ENCODE assay signal across 15 mouse cellular contexts in the genomic region with DNA sequence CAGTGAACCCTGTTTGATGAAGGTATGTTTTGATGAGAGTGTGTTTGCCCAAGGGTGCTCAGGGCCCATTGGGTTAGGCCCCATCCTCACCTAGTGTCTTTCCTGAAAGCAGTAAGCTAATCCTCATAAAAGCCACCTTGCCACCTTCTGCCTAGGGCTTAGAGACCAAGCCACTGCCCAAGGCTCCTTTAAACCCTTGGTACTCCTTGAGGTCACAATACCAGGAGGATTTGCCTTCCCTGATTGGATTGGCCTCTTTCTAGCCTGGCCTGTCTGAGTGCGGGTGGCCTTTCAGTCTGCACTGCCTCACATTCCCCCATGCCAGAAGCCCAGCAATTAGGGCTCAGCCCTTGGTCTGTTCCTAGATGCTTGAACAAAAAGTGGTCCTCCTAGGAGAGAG. TPM values are rescaled to one million over a fixed set of nuclear protein-coding genes. Genes with fewer than 3 reads are reported as not detected.
A peak's percentile ranks its signal among the peaks of the same experiment; 100 is the strongest.
DNase-seq lines count a peak whose midpoint lies in the region; ATAC-seq and TF ChIP-seq lines count a peak whose summit lies in the region.
"Had no signal": no experiment of that assay in that cellular context is flagged by ENCODE, and none has a peak within 500 bp of the region (broad histone marks: within the 10 kb centered on the region; RNA-seq: fewer than 3 reads in every experiment).

No protein-coding gene starts in this region.

- no peaks in the 10 kb centered on the region for H3K27me3 ChIP-seq in heart, embryonic 15.5 days
- no peaks in the 10 kb centered on the region for H3K27me3 ChIP-seq in midbrain, embryonic 13.5 days
- no peaks in the 10 kb centered on the region for H3K27me3 ChIP-seq in midbrain, embryonic 11.5 days (ENCODE audit: control insufficient read depth, insufficient read depth, low read length)
- no peaks in the 10 kb centered on the region for H3K27me3 ChIP-seq in limb, embryonic 10.5 days (ENCODE audit: low read depth, poor library complexity, severe bottlenecking)
- H3K27me3 ChIP-seq: forebrain, embryonic 15.5 days; midbrain, embryonic 15.5 days; neural tube, embryonic 13.5 days had no signal

- TF ChIP-seq POLR2A in olfactory bulb, adult 2 months (IDR thresholded peaks at IDR 0.05; ENCODE audit: insufficient read depth, low read depth, low read length), result no peak

- DNase-seq in heart, postnatal 14 days, result no peak
- no peak for DNase-seq in midbrain, embryonic 11.5 days (ENCODE audit: low spot score, missing footprints)
- no peak for DNase-seq in limb, embryonic 10.5 days (ENCODE audit: low spot score)
- DNase-seq in T-cell, adult 2 months (ENCODE audit: low spot score), result no peak
- DNase-seq: cerebellum, adult 9-10 months; kidney, adult 11 months; kidney, postnatal 36 days; lung, embryonic 14.5 days; right cerebral cortex, postnatal 4 days had no signal

- WGBS in heart, embryonic 15.5 days, result 55% methylated on average over 1 of the region's 1 CpGs
- 75% methylated on average over 1 of the region's 1 CpGs for WGBS in midbrain, embryonic 13.5 days
- 67% methylated on average over 1 of the region's 1 CpGs for WGBS in midbrain, embryonic 11.5 days
- WGBS in limb, embryonic 10.5 days, result 84% methylated on average over 1 of the region's 1 CpGs
- 35% methylated on average over 1 of the region's 1 CpGs for WGBS in olfactory bulb, adult 2 months

- ATAC-seq in heart, embryonic 15.5 days (replicated peaks; ENCODE audit: insufficient number of reproducible peaks, insufficient read depth, low FRiP score, low read depth), result no peak
- no peak for ATAC-seq in midbrain, embryonic 13.5 days
- ATAC-seq in midbrain, embryonic 11.5 days (ENCODE audit: low FRiP score), result no peak
- ATAC-seq: forebrain, embryonic 15.5 days; midbrain, embryonic 15.5 days had no signal

- intact Hi-C loops in heart, postnatal 14 days (cut with DNase I), result no loop called here

- no peaks in the 10 kb centered on the region for H3K36me3 ChIP-seq in heart, embryonic 15.5 days
- no peaks in the 10 kb centered on the region for H3K36me3 ChIP-seq in midbrain, embryonic 13.5 days
- H3K36me3 ChIP-seq in midbrain, embryonic 11.5 days (ENCODE audit: control insufficient read depth, insufficient read depth, low read length), result no peaks in the 10 kb centered on the region
- H3K36me3 ChIP-seq in limb, embryonic 10.5 days, result 0 out of 2 replicates have a peak, but pooled peaks cover 3% of the 10 kb centered on the region
- H3K36me3 ChIP-seq: forebrain, embryonic 15.5 days; midbrain, embryonic 15.5 days; neural tube, embryonic 13.5 days had no signal

- H3K9me3 ChIP-seq in heart, embryonic 15.5 days (replicated peaks), result no peaks in the 10 kb centered on the region
- no peaks in the 10 kb centered on the region for H3K9me3 ChIP-seq in midbrain, embryonic 13.5 days
- H3K9me3 ChIP-seq in midbrain, embryonic 11.5 days (ENCODE audit: control insufficient read depth, low read length), result no peaks in the 10 kb centered on the region
- H3K9me3 ChIP-seq in limb, embryonic 10.5 days (replicated peaks), result no peaks in the 10 kb centered on the region
- H3K9me3 ChIP-seq: forebrain, embryonic 15.5 days; midbrain, embryonic 15.5 days; neural tube, embryonic 13.5 days had no signal

- H3K4me1 ChIP-seq in heart, embryonic 15.5 days (replicated peaks), result peaks cover 93% of the 10 kb centered on the region
- peaks cover 100% of the 10 kb centered on the region for H3K4me1 ChIP-seq in midbrain, embryonic 13.5 days (replicated peaks)
- H3K4me1 ChIP-seq in midbrain, embryonic 11.5 days (ENCODE audit: control insufficient read depth, insufficient read depth, low read length), result peaks cover 77% of the 10 kb centered on the region
- peaks cover 95% of the 10 kb centered on the region for H3K4me1 ChIP-seq in limb, embryonic 10.5 days
- peaks cover 77% of the 10 kb centered on the region for H3K4me1 ChIP-seq in olfactory bulb, adult 2 months (ENCODE audit: control insufficient read depth, insufficient read depth, low read length)

- H3K27ac ChIP-seq in heart, embryonic 15.5 days, result peak overlapping the region; percentile 100
- H3K27ac ChIP-seq in midbrain, embryonic 13.5 days, result peak overlapping the region; percentile 5; the same call in 1 of the 2 replicates
- no peak overlapping the region for H3K27ac ChIP-seq in midbrain, embryonic 11.5 days (ENCODE audit: low read depth, low read length)
- 0 out of 2 replicates have a peak overlapping the region, but pooled peaks have one; percentile 11 for H3K27ac ChIP-seq in limb, embryonic 10.5 days
- peak overlapping the region; percentile 89 for H3K27ac ChIP-seq in olfactory bulb, adult 2 months (ENCODE audit: insufficient read depth, low read depth, low read length)
- H3K27ac ChIP-seq: forebrain, embryonic 15.5 days; midbrain, embryonic 15.5 days; neural tube, embryonic 13.5 days had no signal

- H3K9ac ChIP-seq in heart, embryonic 15.5 days, result 0 out of 2 replicates have a peak overlapping the region, but pooled peaks have one; percentile 1
- H3K9ac ChIP-seq in midbrain, embryonic 13.5 days (replicated peaks), result no peak overlapping the region
- H3K9ac ChIP-seq in midbrain, embryonic 11.5 days (ENCODE audit: low read length), result no peak overlapping the region
- H3K9ac ChIP-seq: forebrain, embryonic 15.5 days; lung, embryonic 14.5 days; midbrain, embryonic 15.5 days had no signal

- no peak for TF ChIP-seq CTCF in olfactory bulb, adult 2 months (IDR thresholded peaks at IDR 0.05; ENCODE audit: insufficient read depth, low read depth, low read length)

- H3K4me2 ChIP-seq in heart, embryonic 15.5 days, result peak overlapping the region; percentile 88; the same call in 1 of the 2 replicates
- H3K4me2 ChIP-seq in midbrain, embryonic 13.5 days (replicated peaks), result no peak overlapping the region
- H3K4me2 ChIP-seq in midbrain, embryonic 11.5 days, result no peak overlapping the region
- H3K4me2 ChIP-seq: forebrain, embryonic 15.5 days; lung, embryonic 14.5 days; midbrain, embryonic 15.5 days had no signal

- H3K4me3 ChIP-seq in heart, embryonic 15.5 days, result no peak overlapping the region
- H3K4me3 ChIP-seq in midbrain, embryonic 13.5 days (replicated peaks), result no peak overlapping the region
- H3K4me3 ChIP-seq in midbrain, embryonic 11.5 days (ENCODE audit: low read depth, low read length), result no peak overlapping the region
- no peak overlapping the region for H3K4me3 ChIP-seq in limb, embryonic 10.5 days
- no peak overlapping the region for H3K4me3 ChIP-seq in olfactory bulb, adult 2 months (ENCODE audit: insufficient read depth, low read depth, low read length)
- H3K4me3 ChIP-seq: forebrain, embryonic 15.5 days; midbrain, embryonic 15.5 days; neural tube, embryonic 13.5 days had no signal

RNA-seq across cellular contexts. Expression of a gene that starts 5.7 kb away (rescaled TPM):
- 35.4 and 43.2 TPM in 2 replicates for polyA plus RNA-seq in heart, embryonic 15.5 days (2015; fragmentation: Nextera tagmentation; extraction: Ambion mirVana)
- total RNA-seq in heart, postnatal 14 days (2021), result 100 to 1,000 TPM; 128 to 130 TPM
- polyA plus RNA-seq in midbrain, embryonic 13.5 days (2015; fragmentation: Nextera tagmentation; extraction: Ambion mirVana), result 15.1 and 16.9 TPM in 2 replicates
- polyA plus RNA-seq in midbrain, embryonic 11.5 days (2014; fragmentation: Nextera tagmentation; extraction: Ambion mirVana), result 9.0 and 10.9 TPM in 2 replicates
- 12.3 and 14.0 TPM in 2 replicates for polyA plus RNA-seq in limb, embryonic 10.5 days (2016; fragmentation: Nextera tagmentation; extraction: Ambion mirVana)
- 460 TPM in 1 of 2 replicates, not detected in the other for polyA plus RNA-seq in olfactory bulb, adult 2 months (2012; ENCODE audit: insufficient read depth, insufficient read length, low replicate concordance, missing spikeins)
